Mouse (Mus musculus) spleen, adult 2 months (tissue): ENCODE data around the gene Serpinb1a.

Source experiments
- CTCF ChIP-seq: fragments of 200-500 bp; IDR thresholded peaks from 2 replicates; pipeline ENCODE4 v1.5.1; 2011; ENCODE audit warnings: mild to moderate bottlenecking, inconsistent platforms; ENCODE audit not compliant: insufficient read depth, insufficient read length, insufficient replicate concordance; ENCODE audit errors: extremely low read depth
- POLR2A ChIP-seq: fragments of 200-500 bp; IDR thresholded peaks from 2 replicates; pipeline ENCODE4 v1.6.1; 2011; ENCODE audit warnings: low read depth, low read length, inconsistent platforms

- TF ChIP-seq POLR2A, result no peak
- TF ChIP-seq CTCF, result no peak
Observed at GRCm38 (mm10) chr13:32841349-32841748, 9.6 kb downstream of the Serpinb1a start.
